Mouse (Mus musculus) hindbrain, embryonic 11.5 days (tissue): Measurements from ENCODE around the gene Ankra2. TPM values are rescaled to one million over a fixed set of nuclear protein-coding genes. Genes with fewer than 3 reads are reported as not detected.

Experiments used
- ATAC-seq: fragments of 200-750 bp; cut with Nextera tagmentation; 2 replicates; pipeline ENCODE4 v1.8.0; 2017; ENCODE audit warnings: mild to moderate bottlenecking, moderate TSS enrichment, moderate library complexity; ENCODE audit not compliant: low FRiP score
- DNase-seq: peaks from one replicate; pipeline ENCODE4 v3.0.0-alpha.2; 2015; ENCODE audit warnings: low spot score
- H3K27ac ChIP-seq: fragments of 300-500 bp; sonication (generic); 2 replicates; pipeline ENCODE4 v1.5.1; 2014; ENCODE audit warnings: mild to moderate bottlenecking, low read depth, low read length
- H3K27me3 ChIP-seq: fragments of 300-500 bp; sonication (generic); 2 replicates; pipeline ENCODE4 v1.6.1; 2014; ENCODE audit warnings: mild to moderate bottlenecking, low read length, moderate library complexity, mixed read lengths; ENCODE audit not compliant: control insufficient read depth, insufficient read depth
- H3K36me3 ChIP-seq: fragments of 300-500 bp; sonication (generic); 2 replicates; pipeline ENCODE4 v1.6.1; 2014; ENCODE audit warnings: mild to moderate bottlenecking, low read length, moderate library complexity, mixed read lengths; ENCODE audit not compliant: control insufficient read depth, insufficient read depth
- H3K4me1 ChIP-seq: fragments of 300-500 bp; sonication (generic); replicated peaks from 2 replicates; pipeline ENCODE4 v1.6.1; 2014; ENCODE audit warnings: low read length, mixed read lengths; ENCODE audit not compliant: control insufficient read depth, insufficient read depth
- H3K4me2 ChIP-seq: fragments of 300-500 bp; sonication (generic); replicated peaks from 2 replicates; pipeline ENCODE4 v1.6.1; 2014; ENCODE audit warnings: mild to moderate bottlenecking, low read depth, low read length
- H3K4me3 ChIP-seq: fragments of 300-500 bp; sonication (generic); 2 replicates; pipeline ENCODE4 v1.5.1; 2014; ENCODE audit warnings: low read depth, low read length
- H3K9ac ChIP-seq: fragments of 300-500 bp; sonication (generic); 2 replicates; pipeline ENCODE4 v1.6.1; 2014; ENCODE audit warnings: low read depth, low read length
- H3K9me3 ChIP-seq: fragments of 300-500 bp; sonication (generic); 2 replicates; pipeline ENCODE4 v1.6.1; 2016; ENCODE audit warnings: low read length; ENCODE audit not compliant: control insufficient read depth
- WGBS: fragments of 180-500 bp; shearing (Covaris S2); extraction: QIAGEN DNeasy Blood & Tissue Kit; methylation state at CpG from one replicate; pipeline ENCODE4 v1.1.7; 2014; 5-methylcytosine and 5-hydroxymethylcytosine counted together
- polyA plus RNA-seq: library from polyadenylated mRNA; unstranded; fragments of >200 nt; fragmentation: Nextera tagmentation; extraction: Ambion mirVana; gene quantifications from 2 replicates; pipeline ENCODE4 v1.2.1, GENCODE M21; 2014

Ankra2 gene
- 40.1 and 40.9 TPM in 2 replicates for polyA plus RNA-seq

DNA sequence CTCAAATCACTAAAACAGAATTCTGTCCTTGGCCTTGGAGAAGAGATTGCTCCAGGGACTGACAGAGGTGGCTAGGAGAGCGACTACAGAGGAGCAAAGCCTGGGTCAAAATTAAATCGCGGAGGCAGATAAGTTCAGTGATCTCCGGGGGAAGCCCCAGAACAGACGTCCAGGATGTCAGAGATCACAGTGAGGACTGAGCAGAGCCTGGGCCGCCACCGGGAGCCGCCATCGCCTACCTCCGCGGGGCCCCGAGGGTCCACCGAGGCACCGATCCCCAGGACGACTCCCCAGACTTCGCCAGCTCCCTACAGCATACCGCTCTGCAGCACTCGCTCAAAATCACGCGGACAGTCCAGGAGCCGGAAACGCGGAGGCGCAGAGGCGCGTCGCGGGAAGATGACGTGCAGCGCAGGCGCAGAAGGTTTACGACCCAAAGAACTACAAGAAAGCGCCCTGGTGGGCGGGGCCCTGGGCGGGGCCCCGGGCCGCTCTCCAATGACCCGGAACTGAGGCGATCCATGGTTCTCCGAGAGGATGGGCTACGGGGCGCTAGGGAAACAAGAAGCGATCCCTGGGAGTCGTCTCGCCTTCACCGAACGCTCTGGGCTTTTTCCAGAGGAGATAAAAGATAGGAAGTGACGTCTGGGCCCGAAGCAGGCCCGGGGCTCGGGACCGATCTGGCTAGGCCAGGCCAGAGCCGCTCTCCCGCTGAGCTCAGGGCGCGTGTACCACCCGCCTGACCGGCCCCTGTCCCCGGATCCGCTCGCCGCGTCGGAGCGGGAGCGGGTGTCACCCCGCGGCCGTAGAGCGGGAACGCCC lies at the start of gene Ankra2, which contains the start of gene Utp15:
Gene Ankra2 (plus strand): TSS at position 439 of the 822 bp plus-strand sequence.
Gene Utp15 (minus strand): TSS at position 406 of the 822 bp plus-strand sequence.
- H3K4me1 ChIP-seq = peaks cover 6% of the 10 kb centered on the region
- 0% methylated on average over 71 of the region's 71 CpGs for WGBS
- ATAC-seq (peak; percentile 99), DNase-seq (peak; percentile 100)
- H3K4me3 ChIP-seq = peak within 1 kb of the TSS; percentile 77
- H3K9ac ChIP-seq = peak within 1 kb of the TSS; percentile 69
- H3K27ac ChIP-seq = peak within 1 kb of the TSS; percentile 96
- H3K9me3 ChIP-seq = no peaks in the 10 kb centered on the region
- no peaks in the 10 kb centered on the region for H3K36me3 ChIP-seq
- H3K27me3 ChIP-seq = no peaks in the 10 kb centered on the region
- H3K4me2 ChIP-seq = peak within 1 kb of the TSS; percentile 79

DNA sequence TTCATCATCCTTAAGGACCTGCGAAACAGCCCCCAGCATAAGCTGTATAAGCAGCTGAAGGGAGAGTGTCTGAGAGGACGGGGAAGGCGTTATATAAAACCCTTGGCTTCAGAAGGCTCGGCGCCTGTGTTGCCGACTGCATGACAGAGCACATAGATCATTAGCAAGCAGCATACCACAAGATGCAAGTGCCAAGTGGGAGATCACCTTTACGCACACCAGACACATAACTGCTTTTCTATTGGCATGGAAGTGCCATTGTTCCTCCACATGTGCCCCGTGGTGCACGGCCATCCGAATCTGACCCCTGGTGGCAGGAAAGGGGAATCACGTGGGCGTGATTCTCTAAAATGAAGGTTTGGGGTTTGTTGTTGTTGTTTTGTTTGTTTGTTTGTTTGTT lies 40.0 kb upstream of the Ankra2 start:
- 42% methylated on average over 12 of the region's 12 CpGs for WGBS
- ATAC-seq (peak; percentile 53; the same call in 1 of the 2 replicates), DNase-seq (peak; percentile 65)
- no peak overlapping the region for H3K4me2 ChIP-seq
- no peaks in the 10 kb centered on the region for H3K27me3 ChIP-seq
- no peak overlapping the region for H3K4me3 ChIP-seq
- no peaks in the 10 kb centered on the region for H3K4me1 ChIP-seq
- no peaks in the 10 kb centered on the region for H3K9me3 ChIP-seq
- H3K27ac ChIP-seq = no peak overlapping the region
- no peak overlapping the region for H3K9ac ChIP-seq
- H3K36me3 ChIP-seq = no peaks in the 10 kb centered on the region

DNA sequence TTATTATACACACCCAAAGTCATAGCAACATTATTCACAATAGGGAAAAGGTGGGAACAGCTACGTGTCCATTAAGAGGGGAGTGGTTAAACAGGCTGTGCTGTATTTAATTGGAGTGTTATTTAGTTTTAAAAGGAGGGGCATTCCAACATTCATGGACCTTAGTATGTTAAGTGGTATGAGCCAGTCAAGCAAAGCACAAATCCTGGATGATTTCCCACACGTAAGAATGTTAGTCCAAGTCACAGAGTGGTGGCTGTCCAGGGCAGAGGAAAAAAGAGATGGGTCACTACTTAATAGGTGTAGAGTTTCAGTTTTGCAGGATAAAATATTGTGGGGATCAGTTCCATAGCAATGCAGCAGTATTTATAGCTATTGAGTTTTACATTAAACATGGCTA lies 36.6 kb upstream of the Ankra2 start:
- H3K4me3 ChIP-seq = no peak overlapping the region
- H3K4me2 ChIP-seq = no peak overlapping the region
- ATAC-seq = no peak
- H3K27ac ChIP-seq = no peak overlapping the region
- no peaks in the 10 kb centered on the region for H3K36me3 ChIP-seq
- H3K9me3 ChIP-seq = no peaks in the 10 kb centered on the region
- no peak overlapping the region for H3K9ac ChIP-seq
- DNase-seq = no peak
- WGBS = 76% methylated on average over 2 of the region's 2 CpGs
- H3K4me1 ChIP-seq = no peaks in the 10 kb centered on the region
- no peaks in the 10 kb centered on the region for H3K27me3 ChIP-seq

DNA sequence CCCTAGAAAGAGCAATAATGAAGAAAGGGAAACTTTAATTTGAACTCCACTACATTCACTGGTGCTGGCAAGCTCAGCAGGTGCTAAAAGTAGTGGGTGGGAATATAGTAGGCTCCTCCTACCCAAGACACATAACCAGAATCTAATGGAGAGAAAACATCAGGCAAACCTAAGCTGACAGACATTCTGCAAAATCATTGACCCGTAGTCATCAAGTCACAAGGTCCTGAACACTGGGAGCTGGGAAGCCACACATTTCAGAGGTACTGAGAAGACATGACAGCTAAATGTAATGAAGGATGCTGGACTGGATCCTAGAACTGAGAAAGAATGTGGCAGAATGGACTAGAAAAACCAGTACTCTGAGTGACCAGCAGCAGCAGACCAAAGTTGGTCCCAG lies 32.4 kb upstream of the Ankra2 start:
- WGBS = 91% methylated on average over 1 of the region's 1 CpGs
- Histone ChIP-seq H3K27me3 (no peaks in the 10 kb centered on the region), H3K9ac (no peak overlapping the region), H3K4me3 (no peak overlapping the region), H3K9me3 (no peaks in the 10 kb centered on the region), H3K27ac (no peak overlapping the region), H3K4me1 (no peaks in the 10 kb centered on the region), H3K4me2 (no peak overlapping the region), H3K36me3 (no peaks in the 10 kb centered on the region)
- no peak for ATAC-seq
- no peak for DNase-seq

GRCm38 (mm10) chr13:98235451-98235850 lies 27.4 kb upstream of the Ankra2 start:
- Histone ChIP-seq H3K4me3 (no peak overlapping the region), H3K27me3 (no peaks in the 10 kb centered on the region), H3K4me1 (no peaks in the 10 kb centered on the region), H3K27ac (no peak overlapping the region), H3K9ac (no peak overlapping the region), H3K9me3 (no peaks in the 10 kb centered on the region), H3K4me2 (no peak overlapping the region), H3K36me3 (no peaks in the 10 kb centered on the region)
- WGBS = 80% methylated on average over 6 of the region's 6 CpGs
- ATAC-seq (no peak), DNase-seq (no peak)

DNA sequence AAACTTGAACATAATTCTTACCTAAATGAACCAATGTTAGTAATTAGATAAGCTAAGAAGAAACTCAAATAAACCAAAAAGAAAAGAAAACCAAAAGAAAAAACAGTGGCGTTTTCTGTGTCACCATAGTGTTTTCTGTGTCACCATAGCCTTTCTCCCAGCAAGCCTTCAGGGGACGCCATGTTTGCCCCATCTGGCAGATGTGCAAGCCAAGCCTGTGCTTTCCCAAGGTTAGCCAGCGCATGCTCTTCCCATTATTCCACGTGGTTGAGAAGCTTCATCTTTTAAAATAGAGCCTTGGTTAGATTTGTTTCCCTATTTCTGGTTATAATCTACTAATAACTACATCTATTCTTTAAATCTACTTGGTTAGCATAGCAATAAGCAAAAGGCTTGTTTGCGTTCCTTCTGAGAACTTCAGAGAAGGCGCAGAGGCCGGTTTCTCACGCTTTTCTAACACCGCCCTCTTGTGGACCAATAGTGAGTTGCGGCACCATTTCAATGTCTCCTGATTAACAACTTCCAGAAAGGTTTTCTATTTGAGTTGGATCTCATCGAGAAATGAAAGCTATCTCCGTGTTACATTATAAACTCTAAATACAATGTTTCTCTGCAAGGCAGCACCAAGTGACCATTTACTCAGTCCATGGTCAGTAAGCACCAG lies 22.8 kb upstream of the Ankra2 start:
- Histone ChIP-seq H3K9ac (no peak overlapping the region), H3K36me3 (no peaks in the 10 kb centered on the region), H3K27ac (no peak overlapping the region), H3K4me3 (no peak overlapping the region), H3K4me1 (no peaks in the 10 kb centered on the region), H3K27me3 (no peaks in the 10 kb centered on the region), H3K4me2 (no peak overlapping the region), H3K9me3 (no peaks in the 10 kb centered on the region)
- peak; percentile 88 for DNase-seq
- 21% methylated on average over 12 of the region's 12 CpGs for WGBS
- no peak for ATAC-seq

DNA sequence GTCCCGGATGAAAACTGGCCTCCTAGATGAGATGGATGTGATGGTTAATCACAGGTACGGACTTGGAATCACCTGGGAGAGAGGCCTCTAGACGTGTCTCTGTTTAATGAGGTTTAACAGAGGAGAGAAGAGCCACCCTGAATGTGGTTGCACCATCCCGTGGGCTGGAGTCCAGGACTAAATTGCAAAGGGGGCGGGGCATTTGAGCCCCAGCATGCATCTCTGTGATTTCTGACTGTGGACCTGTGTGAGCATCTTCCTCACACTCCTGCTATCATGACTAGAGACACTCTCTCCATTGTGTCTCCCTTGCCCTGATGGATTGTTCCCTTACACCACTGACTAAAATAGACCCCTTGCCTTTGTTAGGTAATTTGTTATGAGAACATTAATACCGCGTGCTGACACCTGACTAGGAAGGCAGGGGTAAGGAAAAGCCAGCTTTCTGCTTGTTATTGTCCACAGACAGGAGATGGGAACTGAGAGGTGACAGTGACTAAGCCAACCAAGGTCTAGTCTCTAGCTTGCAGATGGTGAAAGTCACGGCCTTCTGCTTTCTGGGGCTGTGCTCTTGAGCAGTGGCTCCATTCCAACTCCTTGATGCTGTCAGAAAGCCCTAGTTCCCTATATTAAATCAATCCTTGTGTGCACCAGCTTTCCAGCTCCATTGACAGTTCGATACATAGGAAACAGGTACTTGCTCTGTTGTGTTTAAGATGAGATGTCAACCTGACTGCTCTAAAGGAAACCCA lies 21.2 kb upstream of the Ankra2 start:
- no peaks in the 10 kb centered on the region for H3K27me3 ChIP-seq
- 76% methylated on average over 9 of the region's 9 CpGs for WGBS
- no peak for DNase-seq

DNA sequence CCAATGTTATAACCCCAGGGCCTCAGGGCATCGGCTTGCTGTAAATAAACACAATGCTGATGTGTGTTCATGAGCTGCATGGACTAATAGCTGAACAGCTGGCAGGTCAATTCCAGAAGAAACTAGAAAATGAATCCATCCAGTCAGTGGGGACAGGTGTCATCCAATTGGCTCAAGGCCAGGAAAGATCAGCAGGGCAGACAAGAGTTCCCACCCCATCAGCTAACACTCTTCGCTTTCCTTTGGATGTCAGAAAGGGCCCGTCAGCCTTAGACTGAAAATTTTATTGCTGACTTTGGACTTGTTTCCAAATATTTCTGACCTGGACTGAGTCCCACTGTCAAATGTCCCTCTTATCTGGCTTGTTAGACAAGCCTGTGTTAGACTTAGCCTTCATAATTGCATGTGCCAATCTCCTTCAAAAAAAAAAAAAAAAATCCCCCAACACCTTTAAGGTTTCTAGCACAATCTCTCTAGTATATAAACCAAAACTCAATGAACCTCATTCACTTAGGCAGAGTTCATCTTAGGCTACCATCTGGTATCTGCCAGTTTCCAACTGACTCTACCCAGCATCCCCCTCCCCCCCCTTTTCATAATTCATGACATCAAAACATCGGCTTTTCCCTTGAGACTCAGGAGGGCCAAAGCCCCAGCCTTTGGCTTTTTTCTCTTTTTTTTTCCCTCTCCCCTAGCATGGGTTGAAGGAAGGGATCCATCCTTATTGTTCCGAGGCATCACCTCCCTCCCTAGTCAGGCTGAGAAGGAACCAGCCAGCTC lies 18.1 kb upstream of the Ankra2 start:
- no peaks in the 10 kb centered on the region for H3K27me3 ChIP-seq
- H3K9ac ChIP-seq = no peak overlapping the region
- H3K4me2 ChIP-seq = no peak overlapping the region
- H3K4me3 ChIP-seq = no peak overlapping the region
- WGBS = 84% methylated on average over 4 of the region's 5 CpGs
- no peak for DNase-seq
- no peaks in the 10 kb centered on the region for H3K9me3 ChIP-seq
- no peaks in the 10 kb centered on the region for H3K36me3 ChIP-seq
- H3K4me1 ChIP-seq = no peaks in the 10 kb centered on the region
- no peak for ATAC-seq
- H3K27ac ChIP-seq = no peak overlapping the region

More for the DNA sequence above, 21.2 kb upstream of the Ankra2 start:
- Histone ChIP-seq H3K9me3 (no peaks in the 10 kb centered on the region), H3K36me3 (no peaks in the 10 kb centered on the region), H3K4me3 (no peak overlapping the region), H3K9ac (no peak overlapping the region), H3K4me1 (no peaks in the 10 kb centered on the region), H3K4me2 (no peak overlapping the region), H3K27ac (no peak overlapping the region)
- ATAC-seq = no peak
